ENCODE assay signal across 9 mouse cellular contexts in genomic region chr11:11942320-11943217, GRCm38 (mm10). TPM values are rescaled to one million over a fixed set of nuclear protein-coding genes. Genes with fewer than 3 reads are reported as not detected.
A peak's percentile ranks its signal among the peaks of the same experiment; 100 is the strongest.
DNase-seq lines count a peak whose midpoint lies in the region; ATAC-seq and TF ChIP-seq lines count a peak whose summit lies in the region.
"Had no signal": no experiment of that assay in that cellular context is flagged by ENCODE, and none has a peak within 500 bp of the region (broad histone marks: within the 10 kb centered on the region; RNA-seq: fewer than 3 reads in every experiment).

No protein-coding gene starts in this region.

- H3K27ac ChIP-seq in heart, embryonic 13.5 days (replicated peaks), result peak overlapping the region; percentile 83
- H3K27ac ChIP-seq in CH12.LX (ENCODE audit: insufficient read depth, low read depth), result peak overlapping the region; percentile 96
- peak overlapping the region; percentile 15; the same call in 1 of the 2 replicates for H3K27ac ChIP-seq in kidney, embryonic 16.5 days (ENCODE audit: low read length)
- H3K27ac ChIP-seq: neural tube, embryonic 13.5 days had no signal

- no peaks in the 10 kb centered on the region for H3K27me3 ChIP-seq in heart, embryonic 13.5 days (replicated peaks)
- no peaks in the 10 kb centered on the region for H3K27me3 ChIP-seq in CH12.LX (replicated peaks)
- H3K27me3 ChIP-seq in kidney, embryonic 16.5 days (ENCODE audit: insufficient read depth, low read length), result no peaks in the 10 kb centered on the region
- H3K27me3 ChIP-seq: neural tube, embryonic 13.5 days had no signal

- H3K9ac ChIP-seq in heart, embryonic 13.5 days, result peak overlapping the region; percentile 59
- H3K9ac ChIP-seq in CH12.LX (ENCODE audit: insufficient read depth, low read depth), result peak overlapping the region; percentile 60
- H3K9ac ChIP-seq in kidney, embryonic 16.5 days (replicated peaks; ENCODE audit: low read length), result no peak overlapping the region
- H3K9ac ChIP-seq: neural tube, embryonic 13.5 days had no signal

- peak; percentile 15 for TF ChIP-seq POLR2A in CH12.LX (IDR thresholded peaks at IDR 0.05; ENCODE audit: low read depth, low read length)

- no peaks in the 10 kb centered on the region for H3K9me3 ChIP-seq in heart, embryonic 13.5 days
- H3K9me3 ChIP-seq in CH12.LX (replicated peaks; ENCODE audit: low read length), result no peaks in the 10 kb centered on the region
- no peaks in the 10 kb centered on the region for H3K9me3 ChIP-seq in kidney, embryonic 16.5 days (ENCODE audit: low read length)
- H3K9me3 ChIP-seq: neural tube, embryonic 13.5 days had no signal

- no peak overlapping the region for H3K4me3 ChIP-seq in heart, embryonic 13.5 days
- peak overlapping the region in 1 of 3 experiments; percentile 52 for H3K4me3 ChIP-seq in CH12.LX (replicated peaks in 1 of 3; ENCODE audit: low read depth in 2 of 3, low read length in 2 of 3, poor library complexity in 1 of 3)
- H3K4me3 ChIP-seq in kidney, embryonic 16.5 days (ENCODE audit: low read length), result no peak overlapping the region
- H3K4me3 ChIP-seq: neural tube, embryonic 13.5 days had no signal

- H3K79me2 ChIP-seq in CH12.LX (replicated peaks; ENCODE audit: control insufficient read depth, extremely low read depth, insufficient read depth, poor library complexity, severe bottlenecking), result peaks cover 3% of the 10 kb centered on the region

- in situ Hi-C loops in CH12.LX (cut with MboI; ENCODE audit: low pct_ligation_motif_present, low pct_unique_long_range_greater_than_20kb, low sequenced_read_pairs), result loop anchor here (10.0 kb wide), 1 partner anchor 398 kb away; no protein-coding TSS in a partner anchor

- WGBS in heart, embryonic 13.5 days, result 54% methylated on average over 6 of the region's 6 CpGs
- WGBS in kidney, embryonic 16.5 days, result 59% methylated on average over 6 of the region's 6 CpGs

- no peak overlapping the region for H3K4me2 ChIP-seq in heart, embryonic 13.5 days
- H3K4me2 ChIP-seq in CH12.LX (ENCODE audit: insufficient read depth, low read depth, poor library complexity, severe bottlenecking), result peak overlapping the region; percentile 56
- no peak overlapping the region for H3K4me2 ChIP-seq in kidney, embryonic 16.5 days (replicated peaks; ENCODE audit: low read depth, low read length)
- H3K4me2 ChIP-seq: neural tube, embryonic 13.5 days had no signal

- no peak for DNase-seq in heart, adult 9 months (ENCODE audit: low spot score in 2 of 2)
- no peak for DNase-seq in CH12.LX (ENCODE audit: extremely low read depth)
- peak; percentile 45 for DNase-seq in embryo, embryonic 11 days
- no peak for DNase-seq in left cerebral cortex, adult 8-10 months (ENCODE audit: low spot score in 2 of 2)
- no peak for DNase-seq in B cell, adult 2 months
- DNase-seq in adrenal gland, adult 18-20 months (ENCODE audit: low spot score in 2 of 2), result no peak

- ATAC-seq in heart, embryonic 13.5 days (ENCODE audit: extremely low read depth, insufficient number of reproducible peaks, low FRiP score, low TSS enrichment), result no peak
- ATAC-seq in kidney, embryonic 16.5 days (ENCODE audit: low FRiP score, low TSS enrichment), result no peak

- H3K36me3 ChIP-seq in heart, embryonic 13.5 days, result peaks cover 96% of the 10 kb centered on the region
- peaks cover 18 to 76% of the 10 kb centered on the region in 2 experiments for H3K36me3 ChIP-seq in CH12.LX (replicated peaks in 1 of 2; ENCODE audit: control insufficient read depth in 1 of 2, insufficient read depth in 1 of 2, low read length in 1 of 2)
- peaks cover 41% of the 10 kb centered on the region for H3K36me3 ChIP-seq in kidney, embryonic 16.5 days (ENCODE audit: insufficient read depth, low read length)

- 0 out of 2 replicates have a peak, but pooled peaks have one; percentile 56 for TF ChIP-seq EP300 in CH12.LX (IDR thresholded peaks at IDR 0.05; ENCODE audit: low read length)

- no peak for TF ChIP-seq RAD21 in CH12.LX (IDR thresholded peaks at IDR 0.05; ENCODE audit: low read depth, low read length)

- H3K4me1 ChIP-seq in heart, embryonic 13.5 days, result peaks cover 68% of the 10 kb centered on the region
- peaks cover 45 to 94% of the 10 kb centered on the region in 2 experiments for H3K4me1 ChIP-seq in CH12.LX (ENCODE audit: control insufficient read depth in 1 of 2, insufficient read depth in 2 of 2)
- 0 out of 2 replicates have a peak, but pooled peaks cover 3% of the 10 kb centered on the region for H3K4me1 ChIP-seq in kidney, embryonic 16.5 days (ENCODE audit: insufficient read depth, low read length)
- H3K4me1 ChIP-seq: neural tube, embryonic 13.5 days had no signal

- TF ChIP-seq CTCF in CH12.LX (conservative IDR thresholded peaks at IDR 0.05 in 1 of 2, IDR thresholded peaks at IDR 0.05 in 1 of 2; ENCODE audit: low read depth in 2 of 2, low read length in 2 of 2), result no peak

- dilution Hi-C loops in CH12.LX (cut with MboI; ENCODE audit: extremely low pct_ligation_motif_present, extremely low pct_unique_long_range_greater_than_20kb, low sequenced_read_pairs), result no loop called here

TF ChIP-seq in CH12.LX, 34 proteins besides CTCF, POLR2A, EP300 and RAD21:
- TF ChIP-seq BHLHE40 (IDR thresholded peaks at IDR 0.05; ENCODE audit: low read depth, low read length) (peak; percentile 29; the same call in 1 of the 2 replicates), RCOR1 (conservative IDR thresholded peaks at IDR 0.05; ENCODE audit: low read depth, low read length) (no peak), USF1 (IDR thresholded peaks at IDR 0.05; ENCODE audit: low read depth, low read length) (no peak), ELF1 (IDR thresholded peaks at IDR 0.05; ENCODE audit: low read depth, low read length) (no peak), MXI1 (IDR thresholded peaks at IDR 0.05; ENCODE audit: low read depth, low read length) (peak; percentile 29; the same call in 1 of the 2 replicates), ZKSCAN1 (IDR thresholded peaks at IDR 0.05; ENCODE audit: borderline replicate concordance, low read depth, low read length) (no peak), E2F4 (IDR thresholded peaks at IDR 0.05; ENCODE audit: insufficient replicate concordance, low read depth, low read length) (no peak), MAZ (IDR thresholded peaks at IDR 0.05; ENCODE audit: low read depth, low read length) (no peak), PAX5 (IDR thresholded peaks at IDR 0.05; ENCODE audit: low read length) (no peak), CHD1 (IDR thresholded peaks at IDR 0.05; ENCODE audit: low read depth, low read length) (no peak; the same call in 1 of the 2 replicates), HCFC1 (IDR thresholded peaks at IDR 0.05; ENCODE audit: low read depth, low read length) (no peak), MYC (IDR thresholded peaks at IDR 0.05; ENCODE audit: low read depth, low read length) (peak; percentile 54; the same call in 1 of the 2 replicates), SMC3 (IDR thresholded peaks at IDR 0.05; ENCODE audit: low read depth, low read length) (no peak), GABPA (IDR thresholded peaks at IDR 0.05; ENCODE audit: insufficient replicate concordance, low read depth, low read length) (no peak), CHD2 (IDR thresholded peaks at IDR 0.05; ENCODE audit: low read length) (no peak), NRF1 (IDR thresholded peaks at IDR 0.05; ENCODE audit: low read depth, low read length) (no peak), ETS1 (conservative IDR thresholded peaks at IDR 0.05; ENCODE audit: low read depth, low read length) (peak; percentile 86), IRF4 (IDR thresholded peaks at IDR 0.05; ENCODE audit: low read depth, low read length) (no peak), POLR2AphosphoS2 (IDR thresholded peaks at IDR 0.05; ENCODE audit: low read depth, low read length) (peak; percentile 39; the same call in 1 of the 2 replicates), MEF2A (IDR thresholded peaks at IDR 0.05; ENCODE audit: borderline replicate concordance, low read depth, low read length) (peak; percentile 69; the same call in 1 of the 2 replicates), TCF12 (IDR thresholded peaks at IDR 0.05; ENCODE audit: low read depth, low read length) (no peak), ZMIZ1 (IDR thresholded peaks at IDR 0.05; ENCODE audit: low read depth, low read length) (peak; percentile 75; the same call in 1 of the 2 replicates), JUND (conservative IDR thresholded peaks at IDR 0.05; ENCODE audit: low read depth, low read length) (no peak), TBP (conservative IDR thresholded peaks at IDR 0.05; ENCODE audit: low read depth, low read length) (no peak; the same call in 1 of the 2 replicates), MAFK (IDR thresholded peaks at IDR 0.05; ENCODE audit: insufficient replicate concordance, low read length) (peak; percentile 100), USF2 (conservative IDR thresholded peaks at IDR 0.05; ENCODE audit: low read depth, low read length) (no peak), UBTF (IDR thresholded peaks at IDR 0.05; ENCODE audit: low read depth, low read length) (no peak), KAT2A (IDR thresholded peaks at IDR 0.05; ENCODE audit: insufficient replicate concordance, low read length) (no peak), ZC3H11A (IDR thresholded peaks at IDR 0.05; ENCODE audit: low read depth, low read length) (no peak), SIN3A (IDR thresholded peaks at IDR 0.05; ENCODE audit: low read length) (0 out of 2 replicates have a peak, but pooled peaks have one; percentile 60), NELFE (IDR thresholded peaks at IDR 0.05; ENCODE audit: low read depth, low read length) (no peak), JUN (IDR thresholded peaks at IDR 0.05; ENCODE audit: insufficient read depth, low read depth, low read length) (0 out of 2 replicates have a peak, but pooled peaks have one; percentile 24), ZNF384 (IDR thresholded peaks at IDR 0.05; ENCODE audit: low read depth, low read length) (no peak), MAX (IDR thresholded peaks at IDR 0.05; ENCODE audit: low read length) (no peak)

RNA-seq across cellular contexts. Expression of gene Ddc, which starts 44.6 kb away (rescaled TPM):
- polyA plus RNA-seq in heart, embryonic 13.5 days (2015; fragmentation: Nextera tagmentation; extraction: Ambion mirVana), result 64.6 and 78.2 TPM in 2 replicates
- total RNA-seq in CH12.LX (2012; rRNA removed) (not detected in 2 replicates), CH12.LX (2014; rRNA removed) (0.17 and 0.19 TPM in 2 replicates)
- 0.12 and 0.33 TPM in 2 replicates for polyA plus RNA-seq in CH12.LX (2012; ENCODE audit: insufficient read length, low read depth)
- 12.6 and 13.2 TPM in 2 replicates for polyA plus RNA-seq in kidney, embryonic 16.5 days (2015; fragmentation: Nextera tagmentation; extraction: Ambion mirVana)
- total RNA-seq in left cerebral cortex, adult 8-10 months (2022), result 1 to 10 TPM; 6.6 to 8.9 (median 7.8) TPM
- total RNA-seq in adrenal gland, adult 18-20 months (2021), result 10 to 100 TPM; 60.8 to 74.0 TPM

Comparison
In these comparisons a context has a peak if more than half of its experiments do, and no peak if none do; other contexts are left out.
1. H3K27ac ChIP-seq: peak in every context shown above with its lines; median percentile 96 in CH12.LX; 83 in heart, embryonic 13.5 days; 15 in kidney, embryonic 16.5 days.
2. RNA of gene Ddc, which starts 44.6 kb away (total RNA-seq): 60.8 to 74.0 TPM in adrenal gland, adult 18-20 months and 6.6 to 8.9 TPM in left cerebral cortex, adult 8-10 months; 0.17 to 0.19 TPM in CH12.LX; every median in the first group is over 4 times any median in the second.